Mouse (Mus musculus): ENCODE results near the gene Tesc.

DNA sequence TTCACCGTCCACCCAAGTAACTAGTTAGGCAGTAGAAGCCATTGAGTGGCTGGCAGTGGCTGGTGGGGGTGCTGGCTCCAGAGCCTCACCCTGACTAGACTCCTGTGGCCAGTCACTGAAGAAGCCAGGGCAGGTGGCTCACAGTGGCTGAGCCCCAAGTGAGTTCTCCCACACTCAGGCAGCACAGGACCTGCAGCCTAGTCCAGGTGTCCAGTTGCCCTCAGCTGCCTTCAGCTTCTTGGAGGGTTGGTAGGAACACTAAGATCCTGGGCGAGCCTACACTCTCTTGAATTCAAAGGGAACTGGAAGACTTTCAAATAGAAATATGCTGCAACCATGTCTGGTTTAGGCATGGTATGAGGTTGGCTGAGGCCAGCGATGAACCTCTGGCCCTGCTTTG is 39.7 kb upstream of the Tesc start:
- TF ChIP-seq POLR2A (IDR thresholded peaks at IDR 0.05; ENCODE audit: low read depth, low read length) (no peak), CTCF (IDR thresholded peaks at IDR 0.05; ENCODE audit: borderline replicate concordance, insufficient read depth, low read length) (no peak)
